Mouse (Mus musculus) hematopoietic stem cell, adult 5-6 weeks (primary cell): ENCODE results near the gene Rab37. TPM values are rescaled to one million over a fixed set of nuclear protein-coding genes. Genes with fewer than 3 reads are reported as not detected.

Experiments used
- ATAC-seq, 2 experiments: fragments of 125-278 bp in 1 of 2; replicated peaks in 1 of 2; 2 replicates each; pipeline ENCODE4 v1.8.0; 2016 to 2017; ENCODE audit warnings: inconsistent platforms in 2 of 2, mild to moderate bottlenecking in 2 of 2, moderate number of reproducible peaks in 2 of 2, low read depth in 1 of 2, moderate TSS enrichment in 1 of 2; ENCODE audit not compliant: low FRiP score in 2 of 2, poor library complexity in 2 of 2, severe bottlenecking in 2 of 2, insufficient read depth in 1 of 2, low TSS enrichment in 1 of 2
- total RNA-seq: library from RNA; stranded (forward); fragments of 172-1452, 232-1000 nt; gene quantifications from 2 replicates; pipeline ENCODE4 v1.2.3, GENCODE M21; 2017

Rab37 gene
- total RNA-seq, 1 experiment from 2014 or later = 79.7 TPM

- no peak for ATAC-seq
Observed at GRCm38 (mm10) chr11:115176399-115177190, 85.4 kb downstream of the Rab37 start.

DNA sequence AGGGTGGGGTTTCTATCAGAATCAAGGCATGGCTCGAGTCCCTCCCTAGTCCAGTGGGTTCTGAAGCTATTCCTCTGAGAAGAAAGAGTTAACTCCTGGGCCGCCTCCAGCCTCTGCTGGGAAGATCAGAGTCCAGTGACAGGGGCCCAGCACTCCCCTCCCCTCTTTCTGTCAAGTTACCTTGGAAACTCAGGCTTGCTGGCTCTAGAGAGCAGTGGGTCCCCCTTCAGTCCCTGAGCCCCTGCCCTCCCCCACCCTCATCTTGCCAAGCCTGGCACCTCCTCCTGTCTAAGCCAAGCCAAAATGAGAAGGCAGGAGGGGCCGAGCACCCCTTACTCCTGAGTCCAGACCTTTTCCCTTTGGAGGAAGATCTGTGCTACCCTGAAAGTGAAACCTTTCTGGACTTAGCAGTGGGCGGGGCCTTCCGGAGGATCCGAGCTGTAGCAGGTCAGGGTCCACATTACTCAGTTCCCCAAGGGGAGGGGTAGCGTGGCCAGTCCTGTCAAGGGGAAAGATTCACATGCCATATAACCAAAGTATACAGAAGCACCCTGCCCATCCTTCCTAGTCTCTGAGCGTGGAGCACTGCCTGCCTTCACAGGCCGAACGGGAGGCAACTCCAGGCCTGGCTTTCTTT, 86.4 kb downstream of the Rab37 start:
- ATAC-seq = no peak

GRCm38 (mm10) chr11:115178766-115179165, 87.5 kb downstream of the Rab37 start:
- ATAC-seq = no peak

DNA sequence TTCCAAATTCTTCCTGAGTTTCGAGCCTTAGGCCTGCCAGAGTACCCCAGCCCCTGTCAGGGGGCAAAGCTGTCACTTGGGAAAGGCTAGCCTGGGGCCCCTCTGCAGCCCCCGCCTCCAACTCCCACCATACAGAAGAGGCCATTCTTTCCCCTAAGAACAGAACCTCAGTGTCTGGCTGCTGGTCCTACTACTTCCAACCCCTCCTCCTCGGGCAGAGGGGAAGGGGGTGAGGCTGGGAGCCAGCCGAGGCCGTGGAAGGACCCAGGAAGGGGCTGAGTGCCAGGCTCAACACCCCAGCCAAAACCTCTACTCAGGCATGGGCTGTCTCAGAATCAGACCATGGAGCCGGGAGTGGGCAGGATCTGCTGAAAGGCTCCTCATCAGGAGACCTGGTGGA, 88.0 kb downstream of the Rab37 start:
- no peak for ATAC-seq

DNA sequence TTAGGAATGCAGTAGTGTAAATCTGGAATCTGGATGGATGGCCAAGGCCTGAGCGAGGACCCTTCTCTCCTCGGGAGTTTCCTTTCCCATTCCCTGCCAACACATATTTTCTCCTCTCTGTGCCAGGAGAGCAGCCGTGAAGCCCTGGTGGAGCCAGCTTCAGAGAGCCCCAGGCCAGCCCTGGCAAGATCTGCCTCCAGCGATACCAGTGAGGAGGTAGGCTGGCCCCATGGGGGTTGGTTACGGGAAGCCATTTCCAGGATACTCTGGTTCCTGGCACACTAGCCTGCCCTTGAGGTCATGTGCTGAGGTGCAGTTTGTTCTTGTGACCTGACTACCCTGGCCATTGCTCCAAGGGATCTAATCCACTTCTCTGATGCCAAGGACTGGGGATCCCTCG, 88.7 kb downstream of the Rab37 start:
- no peak for ATAC-seq

DNA sequence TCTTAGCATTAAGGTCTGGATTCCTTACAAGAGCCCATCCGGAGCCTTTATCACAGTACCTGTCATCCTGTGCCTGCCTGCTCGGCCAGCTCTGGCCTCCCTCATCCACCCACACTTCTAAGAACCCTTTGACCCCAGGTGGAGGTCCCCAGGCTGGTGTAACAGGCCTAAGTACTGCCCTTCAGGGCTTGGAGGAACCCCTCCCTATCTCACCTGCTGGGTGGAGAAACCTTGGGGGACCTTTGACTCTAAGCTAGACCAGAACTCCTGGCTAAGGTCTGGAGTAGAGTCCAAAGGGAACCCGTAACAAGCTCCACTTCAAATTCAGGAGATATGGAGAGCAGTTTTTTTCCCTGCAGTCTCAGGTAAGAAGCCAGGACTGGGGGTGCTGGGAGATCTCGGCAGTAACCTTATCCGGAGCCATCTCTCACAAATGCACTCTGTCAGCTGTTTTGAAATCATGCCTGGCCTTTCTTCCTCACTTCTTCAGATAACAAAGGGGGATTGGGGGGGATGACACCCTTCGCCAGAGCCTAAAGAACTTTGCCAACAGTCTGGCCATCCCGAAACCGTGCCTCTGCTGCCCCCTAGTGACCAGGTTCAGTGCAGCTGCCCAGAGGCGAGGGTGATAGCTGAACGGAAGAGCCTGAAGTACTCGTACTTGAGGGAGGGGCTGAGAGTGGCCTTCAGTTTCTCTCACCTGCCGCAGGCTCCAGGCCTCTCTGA, 90.8 kb downstream of the Rab37 start:
- ATAC-seq = peak; percentile 63 to 68

- no peak for ATAC-seq
Observed at GRCm38 (mm10) chr11:115184973-115185372, 93.7 kb downstream of the Rab37 start.

DNA sequence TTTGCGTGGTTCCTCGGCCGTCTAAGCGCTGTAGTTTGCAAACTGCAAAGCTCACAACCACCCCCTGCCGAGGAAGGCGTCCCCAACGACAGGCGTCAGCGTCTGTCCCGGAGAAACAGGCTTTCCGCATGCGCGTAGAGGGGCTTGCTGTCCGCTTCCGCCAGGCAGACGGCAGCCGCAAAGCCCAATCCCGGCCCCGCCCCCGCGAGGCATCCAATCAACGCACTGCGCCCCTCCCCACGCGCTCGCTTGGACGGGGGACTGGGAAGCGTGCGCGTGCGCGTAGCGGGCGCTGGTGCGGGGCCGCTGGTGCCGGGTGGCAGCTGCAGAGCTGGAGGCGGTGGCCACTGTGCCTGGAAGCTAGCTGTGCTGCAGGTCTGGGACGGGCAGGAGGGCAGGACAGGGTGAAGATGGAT, 96.0 kb downstream of the Rab37 start, which contains the start of gene Tmem104:
TSS of gene Tmem104 (plus strand) at position 264 of the 416 bp plus-strand sequence.
- ATAC-seq = peak; percentile 82 to 86

- no peak for ATAC-seq
Observed at GRCm38 (mm10) chr11:115187693-115188092, 96.5 kb downstream of the Rab37 start, which contains the start of gene Nat9. Gene Nat9 (minus strand): TSS chr11:115187859.

DNA sequence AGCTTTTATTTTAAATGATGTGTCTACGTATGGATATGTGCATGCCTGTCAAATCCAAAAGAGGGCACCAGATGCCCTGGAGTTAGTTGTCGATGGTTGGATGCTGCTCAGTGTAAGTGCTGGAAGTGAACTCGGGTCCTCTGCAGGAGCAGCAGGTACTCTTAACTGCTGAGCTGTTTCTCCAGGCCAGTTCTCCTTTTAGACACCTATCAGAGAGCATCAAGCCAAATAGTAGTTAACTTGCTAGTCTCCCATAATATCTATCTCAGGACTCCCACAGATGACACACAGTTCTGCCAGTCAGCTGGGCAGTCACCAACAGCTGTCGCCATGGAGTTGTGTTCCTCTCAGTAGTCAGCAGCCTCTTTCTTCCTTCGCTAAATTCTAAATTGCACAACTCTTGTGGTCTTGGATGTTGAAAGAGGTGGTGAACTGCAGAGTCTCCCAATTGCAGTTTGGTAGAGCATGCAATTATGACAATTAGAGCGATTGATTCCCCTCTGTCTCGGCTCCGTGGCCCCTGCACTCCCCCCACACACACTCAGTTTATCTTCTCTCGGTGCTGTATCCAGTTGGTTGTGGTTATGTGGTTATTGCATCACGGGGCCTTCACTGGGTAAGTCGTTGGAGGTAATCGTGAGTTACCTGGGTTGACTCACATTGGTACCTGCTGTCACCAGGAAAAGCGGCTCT, 97.5 kb downstream of the Rab37 start:
- ATAC-seq = peak in 1 of 2 experiments; percentile 29; a peak in 1 of 4 replicates

DNA sequence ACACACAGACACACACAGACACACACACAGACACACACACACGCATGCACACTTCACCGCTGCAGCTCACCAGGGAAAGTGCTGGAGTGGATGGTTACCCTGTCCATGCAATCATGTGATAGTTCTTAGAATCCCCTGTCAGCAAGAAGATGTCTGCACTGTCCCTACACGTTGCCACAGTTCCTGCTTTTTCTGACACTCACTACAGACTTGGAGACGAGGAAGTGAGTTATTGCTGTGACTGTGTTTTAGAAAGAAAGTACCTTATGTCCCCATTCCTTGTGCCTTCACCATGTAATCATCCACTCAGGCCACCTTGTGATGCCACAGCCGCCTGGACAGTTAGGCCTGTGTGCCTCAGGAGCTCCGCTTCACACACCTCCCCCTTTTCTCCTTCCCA, 98.1 kb downstream of the Rab37 start:
- peak; percentile 15 to 36; a peak in 2 of 4 replicates for ATAC-seq

DNA sequence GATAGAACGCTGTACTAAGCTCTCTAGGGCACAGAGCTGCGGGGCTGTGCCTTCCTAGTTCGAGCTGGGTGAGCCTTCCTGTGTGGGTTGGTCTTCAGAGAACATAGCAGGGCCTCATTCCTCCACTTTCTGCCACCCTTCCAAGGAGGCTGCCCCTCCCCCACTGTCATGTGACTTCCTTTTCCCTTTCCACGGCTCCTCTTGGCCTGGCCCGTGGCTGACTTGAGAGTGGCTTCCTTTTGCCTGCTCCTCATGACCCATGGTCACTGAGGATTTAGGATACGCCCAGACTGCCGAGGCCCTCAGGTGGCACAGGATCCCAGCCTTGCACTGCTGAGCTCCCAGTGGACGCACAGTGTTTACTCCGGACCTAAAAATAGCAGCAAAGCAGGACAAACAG, 100.9 kb downstream of the Rab37 start:
- peak in 1 of 2 experiments; percentile 22; a peak in 2 of 4 replicates for ATAC-seq

GRCm38 (mm10) chr11:115194693-115195092, 103.5 kb downstream of the Rab37 start:
- ATAC-seq = no peak

DNA sequence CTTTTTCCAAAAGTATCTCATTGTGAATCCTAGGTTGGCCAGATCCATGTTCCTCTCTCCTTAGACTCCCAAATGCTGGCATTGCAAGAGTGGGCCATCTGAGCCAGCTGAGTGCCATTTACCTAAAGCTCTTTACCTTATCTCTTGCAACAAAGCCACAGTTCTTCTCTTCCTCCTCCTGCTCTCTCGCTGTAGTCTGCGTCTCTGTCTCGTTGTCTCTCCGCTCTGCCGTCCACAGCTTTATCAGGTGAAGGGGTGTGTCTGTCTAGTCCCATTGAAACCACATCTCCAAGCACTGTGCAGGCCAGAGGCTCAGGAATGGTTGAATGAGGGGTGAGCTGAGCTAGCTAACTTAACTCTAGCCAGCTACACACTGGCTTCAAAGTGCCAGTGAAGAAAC, 104.7 kb downstream of the Rab37 start:
- no peak for ATAC-seq

GRCm38 (mm10) chr11:115197558-115197957, 106.3 kb downstream of the Rab37 start:
- no peak for ATAC-seq

GRCm38 (mm10) chr11:115198932-115199384, 107.7 kb downstream of the Rab37 start:
- no peak for ATAC-seq

DNA sequence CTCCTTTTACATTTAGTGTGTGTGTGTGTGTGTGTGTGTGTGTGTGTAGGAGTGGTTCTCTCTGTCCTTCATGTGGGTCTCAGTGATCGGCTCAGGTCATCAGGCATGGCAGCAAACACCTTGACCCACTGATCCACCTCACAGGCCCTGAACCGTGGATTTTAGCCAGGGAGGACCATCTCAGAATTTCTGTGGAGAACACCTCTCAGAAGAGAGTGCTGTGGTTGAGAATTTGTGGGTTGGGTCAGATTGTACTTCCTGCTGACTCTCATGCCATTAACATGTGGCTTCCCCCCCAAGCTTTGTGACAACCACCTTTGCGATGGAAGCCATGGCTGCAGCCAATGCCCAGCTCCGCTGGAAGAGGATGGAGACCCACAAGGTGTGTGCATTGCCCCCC, 109.3 kb downstream of the Rab37 start:
- ATAC-seq = no peak
